Mouse (Mus musculus): ENCODE measurements around the gene Ddx31.

Ddx31 gene

DNA sequence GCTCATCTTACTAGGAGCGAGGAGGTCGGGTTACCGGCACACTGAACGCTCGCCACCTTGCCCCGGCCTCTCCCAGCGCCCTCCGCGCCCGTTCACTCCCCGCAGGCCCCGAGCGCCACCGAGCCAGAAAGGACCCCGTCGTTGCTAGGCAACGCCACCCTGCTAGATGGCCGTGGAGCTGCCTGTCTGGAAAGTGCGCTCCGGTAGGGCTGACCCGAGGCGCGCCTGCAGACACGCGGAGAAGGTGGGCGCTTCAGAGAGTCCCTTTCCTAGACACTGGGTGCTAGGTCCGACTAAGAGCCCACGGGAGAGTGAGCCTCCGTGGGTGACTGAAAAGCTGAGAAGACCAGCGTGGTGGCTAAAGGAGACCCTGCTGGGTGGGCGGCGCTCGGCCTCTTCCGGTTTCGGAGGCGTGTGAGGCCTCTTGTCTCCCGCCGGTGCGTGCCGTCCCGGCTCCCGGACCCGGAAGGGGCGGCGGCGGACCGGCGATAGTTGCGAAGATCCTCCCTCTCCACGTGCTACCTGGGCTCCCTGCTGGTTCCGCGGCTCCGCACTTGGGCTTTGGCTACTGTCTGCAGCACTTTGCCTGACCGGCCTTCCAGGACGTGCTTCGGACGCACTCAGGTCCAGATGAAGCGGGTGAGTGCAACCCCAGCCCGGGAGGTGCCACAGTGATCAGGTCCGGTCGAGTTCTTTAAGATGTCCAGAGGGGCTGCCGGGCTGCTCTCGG, at the start of gene Ddx31, which contains the start of gene Gtf3c4:
Gene Ddx31, plus strand, starts transcription at position 185 of the 730 bp plus-strand sequence.
Gene Gtf3c4, minus strand, starts transcription at position 139 of the 730 bp plus-strand sequence.
- DNase-seq, result peak; percentile 96

DNA sequence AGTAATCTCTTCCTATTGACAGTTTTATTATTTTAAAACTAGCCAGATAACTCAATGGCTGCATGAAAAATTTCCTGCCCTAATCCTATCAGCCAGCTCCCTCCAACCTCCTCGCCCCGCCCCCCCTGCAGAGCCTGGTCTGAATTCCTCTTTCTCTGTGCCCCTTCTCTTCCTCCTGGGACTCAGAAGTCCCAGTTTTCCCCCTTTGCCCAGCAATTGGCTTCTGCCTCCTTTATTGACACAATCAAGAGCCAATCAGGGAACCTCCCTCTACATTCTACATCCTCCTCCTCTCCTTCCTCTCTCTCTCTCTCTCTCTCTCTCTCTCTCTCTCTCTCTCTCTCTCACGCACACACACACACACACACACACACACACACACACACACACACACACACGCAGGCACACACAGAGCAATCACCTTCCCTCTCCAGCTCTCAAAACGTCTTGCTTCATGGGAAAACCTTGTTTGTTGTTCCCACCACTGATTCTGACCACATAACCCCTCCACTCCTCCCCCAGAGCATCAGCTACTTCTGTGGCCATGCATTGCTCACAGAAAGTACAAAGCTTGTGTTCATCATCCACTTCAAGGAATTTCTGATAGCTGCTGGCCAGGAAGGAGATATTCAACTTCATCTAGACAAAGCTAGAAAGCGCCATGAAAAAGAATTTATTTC, 47.1 kb upstream of the Ddx31 start:
- DNase-seq, result peak; percentile 50

DNA sequence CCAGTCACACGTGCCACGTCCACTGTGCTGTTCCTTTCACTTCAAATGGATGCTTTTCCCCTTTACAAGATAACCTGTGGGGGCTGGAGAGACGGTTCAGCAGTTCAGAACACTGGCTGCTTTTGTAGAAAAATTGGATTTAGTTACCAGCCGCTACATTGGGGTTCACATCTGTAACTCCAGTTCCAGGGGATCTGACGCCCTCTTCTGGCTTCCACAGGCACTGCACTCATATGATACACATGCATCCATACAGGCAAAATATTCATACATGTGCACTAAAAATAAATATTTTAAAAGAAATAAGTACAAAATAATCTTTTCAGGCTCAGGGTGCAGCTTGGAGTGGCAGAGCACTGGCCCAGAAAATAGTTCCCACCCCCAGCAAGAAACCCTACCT, 45.6 kb upstream of the Ddx31 start:
- DNase-seq, result no peak

DNA sequence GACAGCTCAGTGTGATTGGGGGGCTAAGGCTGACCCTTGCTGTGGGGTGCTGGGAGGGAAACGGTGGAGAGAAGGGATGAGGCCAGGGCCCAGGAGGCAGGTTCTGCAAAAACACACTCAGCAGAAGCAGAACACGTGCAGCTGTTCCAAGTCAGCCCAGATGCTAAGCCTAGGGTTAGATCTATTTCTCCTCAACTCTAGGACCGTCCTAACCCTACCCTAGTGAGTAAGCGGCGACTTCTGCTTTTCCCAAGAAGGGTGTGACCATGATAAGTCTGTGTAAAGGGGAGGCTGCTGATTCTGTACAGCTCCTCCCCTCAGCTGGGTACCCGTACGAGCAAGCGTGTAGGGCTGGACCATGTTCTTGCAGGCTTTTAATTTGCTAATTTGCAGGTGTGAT, 43.9 kb upstream of the Ddx31 start:
- DNase-seq, result no peak

DNA sequence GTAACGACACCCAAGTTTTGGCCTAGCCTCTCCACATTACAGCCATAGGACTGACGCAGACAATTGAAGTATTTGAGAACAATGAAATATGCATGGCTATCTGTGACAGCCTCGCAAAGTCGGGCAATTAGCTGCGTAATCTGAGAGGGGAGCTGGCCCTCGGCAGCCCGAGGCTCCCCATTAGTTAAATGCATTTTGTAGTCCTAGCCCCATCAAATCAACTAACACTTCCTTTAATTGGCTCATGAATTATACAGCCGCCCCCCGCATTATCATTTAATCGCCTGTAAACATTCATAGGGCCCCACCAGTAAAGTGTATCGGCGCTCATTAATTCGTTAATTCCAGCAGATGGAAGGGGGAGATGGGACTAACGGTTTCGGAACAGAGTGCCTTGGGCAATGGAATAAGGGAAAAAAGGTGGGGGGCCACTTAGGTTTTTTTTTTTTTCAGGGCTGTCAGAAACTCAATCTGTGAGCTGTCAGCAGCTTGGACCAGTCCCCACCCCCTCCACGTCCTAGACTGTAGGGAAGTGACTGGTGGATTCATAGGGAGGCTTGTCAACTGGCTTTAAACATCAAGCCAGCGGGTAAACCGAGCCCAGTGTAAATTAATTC, 42.6 kb upstream of the Ddx31 start:
- no peak for DNase-seq

DNA sequence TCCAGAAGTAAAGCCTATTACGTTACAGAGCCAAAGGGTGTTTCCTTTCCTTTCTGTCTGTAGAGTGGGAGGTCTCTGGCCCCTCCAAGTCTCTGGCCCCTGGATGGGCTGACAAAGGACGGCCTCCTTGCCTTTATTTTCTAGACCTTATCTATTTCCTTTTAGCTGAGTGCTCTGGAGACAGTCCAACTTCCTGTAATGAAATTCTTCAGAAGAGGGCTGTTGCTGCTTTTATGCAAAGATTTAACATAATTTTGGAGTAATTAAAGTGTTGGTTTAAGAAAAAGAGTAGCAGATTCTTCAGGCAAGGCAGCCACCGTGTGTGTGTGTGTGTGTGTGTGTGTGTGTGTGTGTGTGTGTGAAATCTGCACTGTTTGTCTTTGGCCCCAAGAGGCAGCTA, 41.8 kb upstream of the Ddx31 start:
- no peak for DNase-seq

DNA sequence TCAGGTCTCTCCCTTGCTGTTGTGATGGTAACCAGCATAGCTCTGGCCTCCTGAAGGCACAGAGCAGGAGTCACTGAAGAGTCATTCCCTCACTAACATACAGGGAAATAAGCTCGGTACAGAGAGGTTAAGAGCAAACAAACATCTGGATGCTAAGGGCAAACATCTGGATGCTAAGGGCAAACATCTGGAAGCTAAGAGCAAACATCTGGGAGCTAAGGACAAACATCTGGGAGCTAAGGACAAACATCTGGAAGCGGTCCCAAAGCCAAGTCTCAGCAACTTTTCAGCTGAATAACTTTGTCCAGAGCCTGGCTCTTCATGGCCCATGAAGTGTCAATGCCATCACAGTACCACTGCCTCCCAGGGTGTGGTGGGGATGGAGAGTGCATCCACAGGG, 40.6 kb upstream of the Ddx31 start:
- no peak for DNase-seq

DNA sequence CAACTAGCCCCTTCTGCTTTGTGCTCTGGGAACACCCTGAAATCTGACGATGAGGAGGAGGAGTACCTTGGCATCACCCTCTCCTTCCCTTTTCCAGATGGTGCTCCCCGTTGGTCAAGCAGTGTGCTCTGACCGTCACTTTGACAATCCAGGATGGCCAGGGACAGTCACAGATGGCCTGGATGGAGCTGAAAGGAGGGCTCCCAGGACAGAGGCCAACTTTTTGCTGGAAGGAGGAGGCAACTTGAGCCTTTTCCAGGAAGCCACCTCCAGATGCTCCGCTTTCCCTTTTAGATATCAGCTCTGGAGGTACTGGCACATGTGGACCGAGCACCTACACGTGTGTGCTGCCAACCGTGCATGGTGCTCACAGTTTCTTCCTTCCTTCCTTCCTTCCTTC, 36.8 kb upstream of the Ddx31 start:
- DNase-seq, result no peak

DNA sequence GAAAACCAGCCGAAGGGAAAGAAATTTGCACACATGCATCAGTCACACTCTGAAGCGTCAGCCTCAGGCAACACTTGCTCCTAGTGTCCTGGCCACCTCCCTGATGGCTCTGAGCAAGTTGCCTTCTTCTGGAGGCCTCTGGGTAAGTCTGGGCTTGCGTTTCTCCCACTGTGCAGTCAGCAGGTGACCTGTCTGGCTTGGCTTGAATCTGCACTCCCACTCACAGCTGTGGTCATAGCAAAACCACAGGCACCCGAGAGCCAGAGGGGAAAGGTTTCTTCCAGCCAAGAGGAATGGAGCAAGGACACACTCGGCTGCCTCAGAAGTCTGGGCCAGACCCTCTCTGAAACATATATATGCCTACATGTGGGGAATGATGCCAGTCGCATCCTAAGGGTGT, 31.4 kb upstream of the Ddx31 start:
- DNase-seq, result no peak

DNA sequence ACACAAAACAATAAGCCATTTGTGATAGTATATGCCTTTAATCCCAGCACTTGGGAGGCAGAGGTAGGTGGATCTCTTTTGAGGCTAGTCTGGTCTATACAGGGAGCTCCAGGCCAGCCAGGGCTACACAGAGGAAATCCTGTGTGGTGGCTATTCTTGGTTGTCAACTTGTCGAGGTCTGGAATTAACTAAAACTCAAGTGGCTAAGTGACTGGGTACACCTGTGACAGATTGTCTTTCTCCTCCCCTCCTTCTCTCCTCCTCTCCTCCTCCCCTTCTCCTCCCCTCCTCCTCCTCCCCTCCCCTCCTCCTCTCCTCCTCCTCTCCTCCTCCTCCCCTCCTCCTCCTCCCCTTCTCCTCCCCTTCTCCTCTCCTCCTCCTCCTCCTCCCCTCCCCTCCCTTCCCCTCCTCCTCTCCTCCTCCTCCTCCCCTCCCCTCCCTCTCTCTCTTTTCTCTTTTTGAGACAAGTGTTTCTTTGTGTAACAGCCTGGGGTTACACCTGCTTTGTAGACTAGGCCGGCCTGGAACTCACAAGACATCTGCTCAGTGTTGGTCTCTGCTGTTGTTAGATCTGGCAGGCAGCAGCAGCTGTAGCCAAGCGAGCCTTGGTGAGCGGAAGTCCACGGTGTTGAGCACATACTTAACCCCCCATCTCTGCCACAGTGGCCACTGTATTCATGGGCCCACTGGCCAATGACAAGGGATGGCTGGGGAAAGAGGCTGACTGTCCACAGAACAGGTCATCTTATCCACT, 29.8 kb upstream of the Ddx31 start:
- DNase-seq, result no peak

DNA sequence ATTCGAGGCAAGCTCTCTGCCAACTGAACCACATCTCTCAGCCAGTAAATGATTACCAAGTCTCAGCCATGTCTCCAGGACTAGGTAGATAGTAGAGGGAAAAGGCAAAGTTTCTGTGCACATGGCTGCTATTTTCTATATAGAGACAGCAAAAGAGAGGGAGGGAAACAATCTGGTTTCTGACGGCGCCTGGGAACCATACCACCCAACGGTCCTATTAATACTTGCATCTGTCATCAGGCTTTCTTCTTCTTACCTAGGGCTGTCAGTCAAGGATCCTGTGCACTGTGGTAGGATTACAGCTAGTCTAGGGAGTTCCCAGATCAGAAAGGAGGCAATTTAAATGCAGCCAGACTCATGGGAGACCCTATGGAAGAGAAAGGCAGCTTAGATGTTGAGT, 21.3 kb upstream of the Ddx31 start:
- no peak for DNase-seq

DNA sequence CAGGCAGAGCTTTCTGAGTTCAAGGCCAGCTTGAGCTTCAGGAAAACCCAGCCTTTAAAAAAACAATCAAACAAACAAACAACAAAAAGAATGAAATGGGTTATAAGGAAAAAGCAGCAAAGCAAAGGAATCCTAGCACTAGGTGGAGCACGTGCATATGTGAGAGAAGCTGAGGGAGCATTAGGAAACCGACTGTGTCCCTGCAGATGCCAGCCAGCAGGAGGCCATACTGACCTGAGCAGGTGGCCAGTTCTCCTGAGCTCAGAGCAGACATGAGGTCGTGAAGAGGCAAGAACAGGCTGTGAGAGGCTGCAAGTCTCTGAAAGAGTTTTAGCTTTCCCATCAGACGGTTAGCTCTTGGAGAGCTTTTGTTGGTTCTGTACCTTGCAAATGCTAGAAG, 10.9 kb upstream of the Ddx31 start:
- DNase-seq, result no peak

DNA sequence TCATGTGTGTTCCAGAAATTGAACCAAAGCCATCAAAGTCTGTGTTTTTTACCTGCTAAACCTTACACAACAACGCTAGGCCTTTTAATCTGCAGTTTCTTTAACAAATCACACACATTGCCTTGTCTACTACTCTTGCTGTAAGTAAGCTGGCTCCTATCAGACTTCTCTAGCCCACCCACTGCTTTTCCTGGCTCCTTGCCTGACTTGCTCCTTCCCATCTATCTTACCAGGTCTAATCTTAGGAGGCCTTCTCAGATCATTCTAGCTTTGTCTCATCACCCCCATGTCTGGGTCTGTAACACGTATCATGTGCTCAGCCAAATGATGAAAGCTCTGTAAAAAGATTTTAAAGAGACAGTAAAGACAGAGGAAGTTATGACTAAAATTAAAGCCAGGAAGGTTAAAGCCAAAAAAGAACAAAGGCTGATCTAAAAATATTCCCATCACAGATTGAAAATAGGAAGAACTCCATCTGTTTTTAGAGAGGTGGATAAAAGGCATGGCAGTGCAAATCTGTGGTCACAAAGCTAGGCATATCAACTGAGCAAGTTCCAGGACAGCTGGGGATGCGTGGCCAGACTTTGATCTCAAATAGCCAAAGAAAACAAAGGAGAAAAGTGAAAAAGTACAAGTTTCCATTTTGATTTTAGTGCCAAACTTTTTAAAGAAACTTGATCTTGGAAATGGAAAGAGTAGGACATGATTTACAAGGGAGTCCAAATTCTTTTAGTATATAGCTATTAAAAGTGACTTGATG, 3.8 kb upstream of the Ddx31 start:
- no peak for DNase-seq

DNA sequence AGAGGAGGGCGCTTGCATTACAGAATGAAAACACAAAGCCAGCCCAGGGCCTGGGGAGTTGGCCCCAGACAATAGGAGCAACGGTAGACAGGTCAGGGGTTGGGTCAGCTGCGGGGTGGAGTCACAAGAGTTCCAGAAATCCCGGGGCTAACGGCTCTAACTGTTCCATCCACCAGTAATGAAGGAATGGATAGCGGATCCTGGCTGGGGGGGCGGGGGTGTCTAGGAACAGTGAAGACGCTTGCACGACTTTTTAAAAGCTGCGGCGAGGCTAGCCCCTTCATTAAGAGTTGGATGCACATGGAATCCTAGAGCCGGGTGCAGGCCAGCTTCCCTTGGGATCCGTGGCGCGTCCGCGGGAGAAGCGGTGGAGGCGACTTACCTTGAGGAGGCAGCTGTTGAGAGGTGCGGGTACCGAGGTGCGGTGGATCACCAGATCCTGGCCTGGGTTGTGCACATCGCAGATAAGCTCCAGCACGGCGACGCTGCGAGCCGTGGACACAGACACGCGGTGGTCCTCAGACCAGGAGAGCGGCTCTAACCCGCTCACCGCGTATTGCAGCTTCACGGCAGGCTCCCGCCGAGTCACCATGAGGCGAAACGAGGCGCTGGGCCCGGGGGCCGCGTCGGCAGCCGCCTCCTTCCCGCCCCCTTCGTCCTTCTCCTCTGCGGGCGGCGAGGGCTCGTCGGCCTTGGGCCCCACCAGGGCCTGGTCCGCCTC, 545 bp upstream of the Ddx31 start:
- DNase-seq, result peak; percentile 66

DNA sequence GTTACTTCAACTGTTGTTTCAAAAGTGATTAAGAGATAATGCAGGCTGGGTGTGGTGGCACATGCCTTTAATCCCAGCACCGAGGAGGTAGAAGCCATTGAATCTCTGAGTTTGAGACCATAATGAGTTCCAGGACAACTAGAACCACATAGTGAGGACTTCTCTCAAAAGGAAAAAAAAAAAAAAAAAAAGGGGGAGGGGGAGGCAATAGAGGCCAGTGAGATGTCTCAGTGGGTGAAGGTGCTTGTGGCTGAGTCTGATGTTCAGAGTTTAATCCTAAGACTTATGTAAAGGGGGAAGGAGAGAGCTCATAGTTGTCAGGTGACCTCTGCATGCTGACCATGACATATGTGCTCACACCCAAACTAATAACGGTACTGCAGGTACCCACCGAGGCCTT, 1.8 kb downstream of the Ddx31 start:
- no peak for DNase-seq

DNA sequence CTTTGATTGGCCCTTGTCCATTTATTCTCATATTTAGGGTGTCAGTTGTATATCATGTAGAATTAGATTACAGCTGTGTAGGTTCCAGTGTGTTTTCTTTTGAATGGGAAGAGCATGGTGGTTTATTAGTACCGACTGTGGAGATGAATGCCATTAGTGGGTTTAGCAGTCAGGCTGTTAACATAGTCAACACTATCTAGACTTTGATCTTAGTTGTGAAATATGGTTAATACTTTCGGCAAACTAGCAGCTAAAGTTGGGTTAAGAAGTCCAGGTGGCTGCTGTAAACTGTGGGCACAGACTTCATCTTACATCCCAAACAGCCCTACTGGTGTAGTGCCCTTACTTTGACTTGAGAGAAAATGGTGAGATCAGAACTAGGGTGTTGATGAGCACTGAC, 8.7 kb downstream of the Ddx31 start:
- DNase-seq, result no peak

DNA sequence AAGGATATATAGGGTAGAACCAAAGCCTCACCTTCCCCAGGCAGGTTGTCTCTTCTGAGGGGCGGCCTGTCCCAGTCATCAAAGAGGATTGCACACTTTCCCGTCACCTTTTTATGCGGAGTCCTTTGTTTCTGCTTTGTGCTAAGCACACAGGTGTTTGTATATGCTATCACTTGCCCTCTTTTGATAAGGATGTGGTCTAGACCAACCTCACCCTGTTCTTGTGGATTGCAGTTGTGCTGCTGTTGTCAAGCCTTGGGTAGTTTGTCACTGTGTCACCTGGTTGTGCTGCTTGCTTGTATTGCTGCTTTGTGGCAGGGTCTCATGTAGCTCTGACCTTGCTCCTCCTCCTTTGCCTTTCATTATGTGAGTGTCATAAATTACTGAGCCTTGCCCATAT, 12.4 kb downstream of the Ddx31 start:
- no peak for DNase-seq

DNA sequence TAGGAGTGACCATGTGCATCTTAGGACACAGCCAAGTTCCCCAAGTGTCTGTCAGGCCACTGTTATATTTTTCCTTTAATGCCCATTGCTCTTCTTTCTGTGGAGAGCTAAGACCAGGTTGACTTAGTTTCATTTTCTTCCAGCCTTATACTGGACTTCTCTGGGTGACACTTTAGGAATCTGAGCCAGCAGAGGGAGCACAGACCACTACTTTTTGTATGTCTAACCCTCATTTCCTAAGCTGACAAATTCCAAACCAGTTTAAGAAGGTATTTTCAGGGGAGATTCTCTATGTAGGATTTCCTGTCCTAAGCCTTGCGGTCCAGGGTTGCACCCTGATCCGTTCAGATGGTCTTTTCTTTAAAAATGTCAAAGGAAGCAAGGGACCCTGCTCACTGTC, 15.6 kb downstream of the Ddx31 start:
- DNase-seq, result no peak

DNA sequence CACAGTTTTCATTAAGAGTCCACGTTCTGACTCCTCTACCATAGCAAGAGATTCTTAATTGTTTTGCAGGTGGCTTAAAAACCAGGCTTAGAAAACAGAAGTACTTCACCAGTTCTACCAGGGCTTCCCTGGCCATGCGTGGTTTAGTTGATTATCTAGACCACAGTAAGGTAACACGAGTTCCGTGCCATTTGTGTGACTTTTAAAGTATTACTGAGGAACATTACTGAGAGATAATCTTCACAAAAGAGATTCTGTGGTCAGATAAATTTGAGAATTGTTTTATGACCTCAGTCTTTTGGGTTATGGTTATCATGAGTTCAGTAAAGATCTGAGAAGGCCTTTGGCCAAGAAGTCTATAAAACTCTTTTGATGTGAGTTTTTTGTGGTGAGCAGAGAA, 19.1 kb downstream of the Ddx31 start:
- DNase-seq, result no peak

DNA sequence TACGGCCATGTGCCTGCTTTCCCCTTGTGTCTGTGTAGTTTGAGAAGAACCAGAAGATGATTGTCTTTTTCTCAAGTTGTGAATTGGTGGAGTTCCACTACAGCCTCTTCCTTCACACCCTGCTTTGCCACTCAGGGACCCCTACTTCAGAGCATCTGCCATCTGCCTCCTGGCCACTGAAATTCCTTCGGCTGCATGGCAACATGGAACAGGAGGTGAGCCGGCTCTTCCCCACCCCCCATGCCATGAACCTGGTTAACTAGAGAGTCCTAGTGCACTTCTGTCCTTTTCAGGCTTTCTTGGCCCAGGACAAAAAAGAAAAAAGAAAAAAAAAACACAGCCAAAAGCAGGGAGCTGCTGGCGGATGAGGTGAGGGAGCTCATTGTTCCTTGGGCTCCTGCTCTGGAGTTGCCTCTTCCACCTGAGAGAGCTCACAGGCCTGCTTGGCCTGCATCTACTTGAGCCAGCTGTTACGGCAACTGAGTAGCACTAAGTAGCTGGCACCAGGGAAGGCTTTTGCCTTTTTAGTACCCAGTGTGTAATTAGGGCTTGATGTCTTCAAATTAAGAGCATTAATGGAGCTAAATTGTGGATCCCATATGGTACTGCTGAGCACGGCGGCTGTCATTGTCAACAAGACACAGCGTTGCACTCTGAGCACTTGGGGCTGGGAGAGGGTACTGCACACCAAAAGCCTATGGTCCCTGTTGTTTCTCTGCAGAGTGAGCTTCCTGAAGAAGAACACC, 20.6 kb downstream of the Ddx31 start:
- no peak for DNase-seq

DNA sequence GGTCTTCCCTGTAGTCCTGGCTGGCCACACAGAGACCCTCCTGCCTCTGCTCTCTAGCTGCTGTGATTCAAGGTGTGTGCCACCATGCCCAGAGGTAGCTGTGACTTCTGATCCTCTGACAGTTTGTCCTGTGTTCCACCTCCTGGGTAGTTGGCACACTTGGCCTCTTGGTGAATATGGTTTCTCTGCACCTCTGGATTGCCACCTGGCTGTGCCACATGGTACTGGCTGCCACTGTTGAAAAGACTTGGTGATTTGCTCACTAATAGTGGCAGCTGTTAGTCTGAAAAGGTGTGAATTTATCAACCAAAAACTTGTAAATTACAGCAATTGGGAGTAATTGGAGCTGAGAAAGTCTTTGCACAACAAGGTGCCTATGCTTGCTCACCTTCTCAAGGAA, 23.7 kb downstream of the Ddx31 start:
- no peak for DNase-seq
